Mouse (Mus musculus) c-Kit-positive CD71-positive TER-119-negative erythroid progenitor cells, embryonic 14.5 days (primary cell): ENCODE results near the gene Mettl24.

Experiments
- DNase-seq: peaks from one replicate; pipeline ENCODE4 v3.0.0-alpha.2; 2013; ENCODE audit warnings: low read depth

Mettl24 gene

DNA sequence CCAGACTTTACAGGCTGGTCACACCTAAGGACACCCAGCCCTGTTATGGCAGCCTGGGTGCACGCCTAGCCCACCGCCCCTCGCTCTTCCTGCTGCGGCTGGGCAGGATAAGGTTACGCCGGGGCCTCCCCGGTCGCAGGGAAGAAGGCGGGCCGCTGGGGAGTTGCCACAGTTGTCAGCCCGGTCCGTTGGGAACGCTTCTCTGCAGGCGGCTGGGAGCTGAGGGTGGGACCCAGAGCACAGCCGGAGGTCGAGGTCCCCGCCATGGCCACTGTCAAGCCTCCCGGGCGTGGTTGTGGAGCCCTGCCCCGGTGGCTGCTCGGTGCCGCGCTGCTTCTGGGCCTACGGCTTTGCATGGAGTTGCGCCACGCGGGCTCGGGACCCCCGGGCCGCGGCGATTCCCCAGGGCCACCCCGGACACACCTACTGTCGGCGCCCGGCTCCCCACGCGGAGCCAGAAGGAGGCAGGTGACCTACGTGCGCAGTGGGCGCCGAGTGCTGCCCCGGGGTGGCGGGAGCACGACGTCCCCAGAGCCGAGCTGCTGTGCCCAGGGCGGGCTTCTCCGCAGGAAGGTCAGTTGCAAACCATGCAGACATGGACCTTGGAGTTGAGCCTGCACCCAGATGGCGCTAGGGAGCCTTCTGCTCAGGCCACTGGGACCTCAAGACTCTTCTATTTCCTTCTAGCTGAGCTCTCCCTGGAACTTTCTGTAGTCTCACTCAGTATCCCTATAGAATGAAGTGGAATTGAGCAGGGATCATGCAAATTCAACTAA lies at the start of gene Mettl24:
Gene Mettl24 (plus strand): TSS at position 191 of the 776 bp plus-strand sequence.
- no peak for DNase-seq

DNA sequence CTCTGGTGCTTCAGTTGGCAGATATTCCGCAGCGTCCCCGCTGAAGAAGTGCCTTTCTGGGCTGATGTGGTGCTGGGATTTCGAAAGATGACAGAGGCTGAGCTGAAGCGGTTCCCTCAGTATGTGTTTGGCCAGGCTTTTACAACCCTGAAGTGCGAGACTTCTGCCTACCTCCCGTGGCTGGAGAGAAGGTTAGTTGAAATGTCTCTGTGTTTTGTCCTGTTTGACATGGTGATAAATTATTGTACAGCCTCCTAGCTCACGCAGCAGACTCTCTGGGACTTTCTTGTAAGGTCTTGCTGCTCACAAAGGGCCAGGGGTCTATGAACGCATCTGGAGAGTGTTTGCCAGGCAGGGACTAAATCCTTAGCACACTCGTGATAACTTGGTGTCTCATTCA lies 45.8 kb upstream of the Mettl24 start:
- no peak for DNase-seq

DNA sequence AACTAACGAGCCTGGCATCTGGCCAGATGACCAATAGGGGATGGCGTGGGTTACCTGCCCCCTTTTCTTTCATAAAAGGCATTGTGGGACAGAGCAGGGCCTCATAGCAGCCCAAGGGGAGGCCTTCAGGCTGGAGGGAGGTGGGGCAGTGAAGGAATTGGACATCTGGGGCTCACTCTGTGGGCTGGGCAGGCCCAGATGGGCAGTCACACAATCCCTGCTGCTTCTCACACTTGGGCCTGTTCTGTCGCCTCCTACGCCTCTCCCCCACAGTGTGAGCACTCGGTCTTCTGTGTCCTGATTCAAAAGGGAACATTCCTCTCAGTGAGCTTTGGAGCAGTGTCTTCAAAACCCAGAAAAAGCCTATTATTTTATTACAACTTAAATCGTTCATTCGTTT lies 44.8 kb upstream of the Mettl24 start:
- no peak for DNase-seq

DNA sequence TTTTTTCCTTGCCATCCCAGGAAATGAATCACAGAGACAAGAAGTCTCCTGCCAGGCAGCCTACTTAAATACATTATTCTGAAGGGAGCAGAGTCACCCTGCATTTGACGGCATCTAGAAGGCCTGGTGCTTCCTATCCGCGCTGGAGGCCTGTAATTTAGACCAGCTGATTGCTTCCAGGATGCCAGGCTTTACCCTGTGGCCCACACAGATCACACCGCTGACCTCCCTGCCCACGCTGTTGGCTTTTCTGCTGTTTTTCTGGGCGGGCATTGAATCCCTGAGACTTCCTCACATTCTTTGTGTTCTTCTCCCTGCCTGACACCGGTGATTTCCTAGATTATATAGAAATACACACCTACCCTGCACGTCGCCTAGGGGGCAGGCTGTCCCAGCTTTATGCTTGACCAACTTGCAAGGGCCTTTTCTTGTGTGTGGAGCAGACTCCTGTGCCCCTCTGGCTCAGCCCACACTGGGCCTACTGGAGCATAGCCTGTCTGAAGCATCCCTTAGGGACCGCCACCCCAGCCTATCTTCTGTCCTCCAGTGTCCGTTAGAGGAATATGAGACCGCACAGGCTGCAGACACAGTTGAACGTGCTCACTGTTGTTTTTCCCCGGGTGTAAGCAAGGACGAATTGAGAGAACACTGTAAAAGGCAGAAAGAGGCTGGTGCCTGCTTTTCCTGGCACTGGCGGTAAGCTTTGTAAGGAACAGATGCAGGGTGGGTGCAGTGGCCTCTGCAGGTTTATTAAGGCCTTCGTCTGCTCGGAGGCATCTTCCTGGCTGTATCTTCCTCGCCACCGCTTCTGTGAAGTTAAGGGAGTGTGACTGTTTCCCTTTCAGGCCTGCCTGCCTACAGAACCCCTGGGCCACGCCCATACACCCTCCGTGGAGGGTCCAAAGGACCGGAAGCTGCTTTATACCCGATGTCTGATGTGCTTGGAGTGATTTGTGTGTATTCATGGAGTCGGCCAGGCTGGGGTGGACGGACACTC lies 44.0 kb upstream of the Mettl24 start:
- no peak for DNase-seq

DNA sequence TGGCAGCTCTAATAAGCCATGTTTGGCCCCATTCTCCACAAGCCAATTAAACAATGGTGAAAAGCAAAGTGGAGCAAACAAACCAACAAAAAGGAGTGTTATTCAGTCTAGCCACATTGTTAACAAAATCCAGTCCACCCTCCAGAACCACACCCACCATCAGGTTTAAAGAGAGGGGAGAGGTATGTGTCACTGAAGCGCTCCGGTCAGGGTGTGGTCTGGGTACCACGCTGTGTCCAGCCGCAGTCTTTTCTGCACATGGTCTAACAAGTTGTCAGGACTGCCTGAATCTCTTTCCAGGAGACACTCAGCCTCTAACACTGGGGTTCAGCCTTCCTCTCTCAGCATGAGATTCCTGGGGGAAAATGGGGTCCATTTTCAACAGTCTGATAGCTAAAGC lies 42.7 kb upstream of the Mettl24 start:
- DNase-seq, result no peak

DNA sequence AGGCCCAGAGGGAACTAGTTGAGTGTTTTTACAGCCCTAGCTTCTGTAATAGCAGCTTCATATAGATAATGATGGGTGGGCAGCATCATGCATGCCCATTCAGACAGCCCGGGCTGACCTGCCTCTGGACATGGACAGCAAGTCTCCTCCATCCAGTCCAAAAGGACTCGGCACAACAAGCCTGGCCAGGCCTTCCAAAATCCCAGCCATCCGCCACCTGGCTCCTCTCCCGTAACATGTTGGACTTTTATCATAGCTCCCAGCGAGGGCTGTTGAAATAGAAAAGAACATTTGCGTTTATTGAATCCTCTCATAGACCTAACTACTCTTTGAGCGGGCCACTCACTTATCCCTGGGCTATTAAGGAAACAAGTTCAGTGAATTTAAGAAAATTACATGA lies 41.2 kb upstream of the Mettl24 start:
- DNase-seq, result no peak

DNA sequence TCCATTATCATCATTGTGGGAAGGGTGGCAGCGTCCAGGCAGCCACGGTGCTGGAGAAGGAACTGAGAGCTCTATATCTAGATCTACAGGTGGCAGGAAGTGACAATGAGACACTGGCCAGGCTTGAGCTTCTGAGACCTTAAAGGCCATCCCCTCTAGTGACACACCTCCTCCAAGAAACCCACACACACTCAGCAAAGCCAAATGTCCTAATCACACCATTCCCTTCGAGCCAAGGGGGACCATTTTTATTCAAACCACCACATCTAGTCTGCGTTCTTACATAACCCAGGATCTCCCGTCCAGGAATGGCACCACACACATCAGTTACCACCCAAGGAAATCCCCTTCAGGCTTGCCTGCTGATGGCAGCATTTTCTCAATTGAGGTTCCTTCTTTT lies 40.0 kb upstream of the Mettl24 start:
- no peak for DNase-seq

DNA sequence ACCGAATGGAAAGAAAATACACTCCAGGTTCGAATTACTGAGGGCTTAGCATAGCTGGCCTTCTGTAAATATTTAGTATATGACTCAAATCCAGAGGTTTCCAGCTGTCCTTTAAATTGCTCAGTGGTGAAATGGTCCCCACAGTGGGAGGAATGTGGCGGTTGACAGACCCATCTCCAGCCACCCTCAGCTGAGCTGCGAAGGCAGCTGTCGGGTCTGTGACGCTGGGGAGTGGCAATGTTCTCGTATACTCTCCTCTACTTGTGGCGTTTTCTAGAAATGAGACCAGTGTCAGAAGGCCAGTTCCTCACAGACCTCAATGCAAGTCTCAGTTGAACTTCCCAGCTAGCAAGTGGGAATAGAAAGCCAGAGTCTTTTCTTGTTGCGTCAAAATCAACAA lies 38.6 kb upstream of the Mettl24 start:
- no peak for DNase-seq

DNA sequence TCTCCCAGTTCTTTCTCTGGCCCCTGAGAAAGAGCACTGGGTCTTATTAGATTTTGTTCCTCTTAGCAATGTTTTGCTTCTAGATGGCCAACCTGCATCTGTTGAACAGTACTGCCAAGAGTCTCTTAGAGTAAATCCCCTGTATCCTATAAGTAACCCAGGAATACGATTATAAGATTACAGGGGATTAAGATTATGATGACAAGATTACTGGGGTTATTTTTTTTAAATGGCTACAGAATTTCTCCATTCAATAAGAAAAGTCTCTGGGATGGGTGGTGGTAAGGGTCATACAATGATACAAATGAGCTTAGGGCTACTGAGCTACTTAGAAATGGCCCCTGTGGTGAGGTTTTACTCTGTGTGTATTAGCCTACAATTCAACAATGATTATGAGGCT lies 37.7 kb upstream of the Mettl24 start:
- DNase-seq, result no peak

DNA sequence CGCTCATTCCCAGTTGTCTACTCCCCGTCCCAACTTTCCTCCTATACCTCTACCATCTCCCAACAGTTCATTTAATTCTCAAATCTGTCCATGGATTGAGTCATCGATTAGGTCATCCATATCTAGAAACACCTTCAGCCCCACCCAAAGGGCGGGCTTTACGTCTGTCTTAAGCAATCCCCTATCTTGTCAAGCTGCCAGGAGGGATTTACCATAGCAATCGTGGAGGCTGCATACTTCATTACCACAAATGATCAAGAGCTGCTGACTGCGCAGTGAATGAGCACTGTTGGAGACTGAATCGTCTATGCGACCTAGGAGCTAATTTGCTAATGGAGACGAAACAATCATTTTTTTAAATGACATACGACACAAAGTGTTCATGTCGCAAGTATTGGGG lies 34.3 kb upstream of the Mettl24 start:
- no peak for DNase-seq

DNA sequence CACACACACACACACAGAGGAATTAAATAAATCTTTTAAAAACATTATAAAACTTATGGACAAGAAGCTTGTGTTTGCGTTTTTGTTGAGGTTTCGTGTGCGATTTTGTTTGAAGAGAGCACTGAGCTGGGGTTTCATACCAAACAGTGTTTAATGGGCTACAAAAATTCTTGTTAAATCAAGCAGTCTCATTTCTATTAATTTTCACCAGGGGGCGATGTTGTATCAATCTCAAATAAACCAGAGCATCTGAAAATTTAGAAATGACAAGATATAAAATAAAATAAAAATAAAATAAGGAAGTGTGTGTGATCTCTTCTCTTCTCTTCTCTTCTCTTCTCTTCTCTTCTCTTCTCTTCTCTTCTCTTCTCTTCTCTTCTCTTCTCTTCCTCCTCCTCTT lies 33.4 kb upstream of the Mettl24 start:
- DNase-seq, result peak; percentile 8

DNA sequence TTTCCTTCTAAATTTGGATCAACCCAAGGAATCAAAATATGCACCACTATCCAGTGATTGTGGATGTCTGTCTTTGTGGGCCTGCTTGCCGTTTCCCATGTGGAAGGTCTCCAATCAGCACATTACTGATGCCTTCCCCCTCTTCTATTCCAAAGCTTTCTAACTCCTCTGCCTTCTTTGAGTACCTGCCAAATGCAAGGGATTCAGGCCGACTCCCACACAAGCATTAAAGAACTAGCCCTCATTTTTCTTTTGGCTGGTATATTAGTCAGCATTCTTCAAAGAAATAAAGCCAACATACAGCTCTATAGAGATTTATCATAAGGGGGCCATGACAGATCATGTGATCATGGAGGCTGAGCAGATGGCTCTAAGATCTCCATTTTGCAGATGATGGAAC lies 31.4 kb upstream of the Mettl24 start:
- no peak for DNase-seq

DNA sequence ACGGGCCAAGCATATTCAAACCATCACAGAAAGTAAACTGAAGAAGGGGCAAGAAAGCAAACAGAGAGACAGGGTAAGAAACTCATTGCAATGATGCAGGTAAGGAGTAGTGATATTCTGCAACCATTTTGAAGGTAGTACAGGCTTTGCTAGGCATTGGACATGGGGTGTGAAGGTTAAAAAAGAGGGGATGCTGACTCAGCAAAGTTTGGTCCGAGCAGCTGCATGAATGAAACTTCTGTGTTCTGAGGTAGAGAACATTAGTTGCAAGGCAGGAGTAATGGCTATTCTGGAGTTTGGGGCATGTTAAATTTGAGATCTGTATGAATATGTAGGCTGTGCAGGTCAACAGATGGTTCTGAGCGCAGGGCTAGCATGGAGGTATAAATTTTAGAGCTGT lies 17.8 kb upstream of the Mettl24 start:
- DNase-seq, result no peak

DNA sequence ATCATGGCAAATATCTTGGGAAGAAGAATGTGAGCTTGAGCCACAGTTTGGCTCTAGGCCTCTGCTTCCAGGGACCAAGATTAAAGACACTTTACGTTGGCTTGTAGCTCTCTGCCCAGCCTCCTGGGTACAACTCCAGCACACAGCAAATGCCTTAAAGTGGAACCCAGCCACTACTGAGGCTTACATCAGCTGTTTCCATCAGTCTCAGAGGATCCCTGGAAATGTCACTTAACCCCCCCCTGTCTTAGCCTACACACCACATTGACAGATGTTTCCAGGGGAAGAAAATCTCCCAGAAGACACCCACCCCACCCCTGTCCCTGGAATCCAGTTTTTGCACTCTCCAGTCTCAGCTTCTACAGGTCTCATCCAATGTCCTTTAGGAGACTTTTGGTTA lies 16.1 kb upstream of the Mettl24 start:
- no peak for DNase-seq

DNA sequence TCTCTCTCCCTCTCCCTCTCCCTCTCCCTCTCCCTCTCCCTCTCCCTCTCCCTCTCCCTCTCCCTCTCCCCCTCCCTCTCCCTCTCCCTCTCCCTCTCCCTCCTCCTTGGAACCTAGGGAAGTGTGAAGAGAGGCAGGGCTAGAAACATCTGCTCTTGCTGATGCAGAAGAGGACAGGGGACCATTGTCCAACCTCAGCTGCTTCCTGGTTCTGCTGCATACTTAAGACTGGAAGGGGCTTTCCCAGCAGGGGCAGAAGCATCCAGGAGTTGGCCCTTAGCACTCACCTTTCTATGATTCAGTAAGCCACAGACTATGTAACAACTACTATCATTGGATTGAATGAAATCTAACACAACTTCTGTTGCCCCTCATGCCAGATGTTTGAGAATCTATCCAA lies 14.4 kb upstream of the Mettl24 start:
- no peak for DNase-seq

DNA sequence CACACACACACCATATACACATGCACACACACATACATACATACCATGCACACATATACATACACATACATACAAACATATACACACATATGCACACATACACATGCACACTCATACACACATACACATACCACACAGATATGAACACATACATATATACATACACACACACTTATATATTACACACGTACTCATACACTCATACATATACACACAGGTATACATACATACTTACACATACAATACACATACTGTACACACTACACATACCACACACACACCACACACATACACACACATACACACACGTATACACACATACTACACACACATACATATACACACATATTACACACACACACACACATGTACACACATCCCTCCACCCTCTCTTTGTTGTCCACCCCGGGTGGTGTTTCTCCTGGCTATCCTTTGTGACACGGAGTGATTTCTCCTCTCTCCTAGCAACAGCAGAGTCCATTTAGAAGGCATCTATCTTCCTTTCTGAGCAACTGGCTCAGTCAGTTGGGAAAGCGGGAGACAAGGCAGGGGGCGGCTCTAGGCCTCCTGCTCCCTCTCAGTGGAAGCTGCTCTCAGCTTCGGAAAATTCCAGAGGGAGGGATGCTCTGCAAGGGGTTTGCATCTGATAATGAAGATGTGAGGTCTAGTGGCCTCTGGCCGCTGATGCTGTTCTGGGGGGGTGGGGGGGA lies 10.3 kb upstream of the Mettl24 start:
- DNase-seq, result no peak

DNA sequence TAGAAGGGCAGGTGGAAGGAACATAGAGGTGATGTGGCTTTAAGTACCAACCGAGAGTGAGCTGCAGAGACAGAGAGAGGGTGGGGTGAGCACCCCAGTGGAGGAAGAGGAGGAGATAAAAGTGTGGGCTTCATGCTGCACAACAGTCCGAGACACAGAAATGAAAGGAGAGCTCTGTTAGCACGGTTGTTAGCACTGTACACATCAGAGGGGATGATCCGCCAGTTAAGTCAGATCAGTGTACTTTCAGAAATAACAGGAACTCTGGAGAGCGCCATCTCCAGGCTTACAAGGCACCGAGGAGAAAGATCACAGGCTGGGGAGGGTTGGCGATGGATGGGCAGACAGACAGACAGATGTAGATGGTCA lies 9.8 kb upstream of the Mettl24 start:
- DNase-seq, result no peak

DNA sequence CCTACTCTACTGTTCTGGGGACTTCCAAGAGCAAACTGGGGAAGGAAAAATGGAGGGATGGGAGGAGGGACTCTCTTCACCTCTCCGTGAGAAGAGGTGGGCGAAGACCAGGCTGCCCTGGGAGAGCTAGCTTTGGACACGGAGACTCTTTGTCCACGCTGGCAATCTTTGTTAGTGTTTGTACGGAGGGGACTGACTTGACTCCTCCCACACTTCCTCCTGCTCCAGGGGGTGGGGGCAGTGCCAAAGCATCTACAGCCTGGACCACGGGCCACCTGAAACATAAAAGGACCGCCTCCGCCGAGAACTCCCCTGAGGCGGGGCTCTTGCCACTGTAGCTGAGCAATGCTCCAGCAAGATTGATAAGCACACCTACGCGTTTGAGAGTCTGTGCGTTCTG lies 8.9 kb upstream of the Mettl24 start:
- no peak for DNase-seq

DNA sequence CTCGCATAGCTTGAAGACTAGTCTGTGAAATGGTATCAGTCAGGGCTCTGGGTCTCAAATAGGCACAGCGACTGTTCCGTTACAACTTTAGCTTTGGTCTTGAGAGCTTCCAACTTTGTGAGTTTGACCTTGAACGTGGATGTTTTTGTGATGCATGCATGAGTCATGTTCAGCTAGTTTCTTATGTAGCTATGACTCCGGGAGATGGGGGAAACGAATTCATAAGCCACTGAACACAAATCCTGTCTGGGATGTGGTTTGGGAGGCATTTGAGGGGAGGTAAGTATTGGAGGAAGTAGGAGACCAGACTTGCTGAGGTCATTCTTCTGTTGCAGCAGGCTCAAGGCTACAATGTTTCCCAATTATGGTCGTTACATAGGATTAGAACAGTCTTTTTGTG lies 7.2 kb upstream of the Mettl24 start:
- DNase-seq, result no peak

DNA sequence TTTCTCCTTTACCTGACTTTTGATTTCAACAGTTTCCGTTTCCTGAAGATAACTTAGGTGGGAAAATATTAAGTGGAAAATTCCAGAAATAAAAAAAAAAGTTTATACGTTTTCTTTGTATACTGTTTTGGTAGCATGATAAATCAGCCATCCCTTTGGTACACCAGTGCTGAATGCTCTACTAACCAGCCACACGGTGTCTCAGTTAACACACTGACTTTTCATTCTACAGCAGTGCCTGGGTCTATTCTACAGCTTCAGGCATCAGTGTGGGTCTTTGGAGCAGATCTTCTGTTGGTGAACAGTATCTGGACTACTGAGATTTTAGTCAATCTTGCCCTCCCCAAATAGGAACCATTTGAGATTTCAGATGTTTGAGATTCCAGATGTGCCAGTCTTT lies 4.6 kb upstream of the Mettl24 start:
- no peak for DNase-seq

DNA sequence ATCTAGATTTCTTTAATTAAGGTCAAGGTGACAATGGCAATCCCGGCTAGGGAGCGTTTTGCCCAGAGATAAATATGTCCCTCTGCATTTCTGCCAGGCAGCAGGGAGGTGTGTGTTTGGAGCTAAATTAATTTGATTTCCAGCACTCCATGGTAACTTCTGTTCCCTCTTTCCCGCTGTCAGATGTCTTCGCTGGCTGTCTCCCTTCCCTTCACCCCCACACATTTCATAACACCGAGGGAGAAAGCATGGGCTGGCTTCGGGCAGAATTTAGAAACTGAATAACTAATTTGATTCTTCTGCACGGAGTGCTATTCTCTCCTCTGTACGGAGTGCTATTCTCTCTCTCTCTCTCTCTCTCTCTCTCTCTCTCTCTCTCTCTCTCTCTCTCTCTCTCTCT lies 612 bp upstream of the Mettl24 start:
- DNase-seq, result no peak

DNA sequence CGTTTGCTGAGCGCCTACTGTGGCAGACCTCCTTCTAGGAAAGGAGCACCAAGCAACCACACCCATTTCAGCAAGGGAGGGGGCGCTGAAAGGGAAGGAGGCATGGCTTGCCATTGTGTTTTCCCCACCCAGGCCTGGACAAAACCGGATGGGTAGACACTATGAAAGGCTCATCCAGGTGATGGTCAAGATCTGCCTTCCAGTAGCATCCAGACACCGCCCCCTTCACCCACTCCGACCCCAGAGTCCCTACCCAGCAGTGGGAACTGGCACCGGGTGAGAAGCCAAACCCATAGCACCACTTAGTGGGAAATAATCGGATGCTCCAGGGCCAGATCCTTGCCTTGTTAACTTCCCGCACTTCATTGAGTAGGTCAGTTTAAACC lies 779 bp downstream of the Mettl24 start:
- DNase-seq, result no peak

DNA sequence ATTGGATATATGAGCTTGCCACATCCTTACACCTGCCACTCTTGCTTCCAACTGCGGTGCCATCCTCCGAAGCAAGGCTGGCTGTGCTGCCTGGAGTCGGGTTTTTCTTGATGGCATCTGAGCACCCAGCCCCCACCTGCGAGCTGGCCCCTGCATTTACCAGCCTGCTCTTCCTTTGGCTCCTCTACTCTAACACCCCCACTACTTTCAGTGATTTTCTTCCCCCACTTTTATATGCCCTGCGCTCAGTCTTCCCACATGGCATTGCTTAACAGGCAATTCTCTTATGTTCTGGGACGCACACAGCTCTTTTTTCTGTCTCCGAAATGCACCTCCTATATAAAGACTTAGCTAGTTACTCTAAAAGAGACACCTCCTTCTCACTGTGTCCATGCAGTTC lies 1.2 kb downstream of the Mettl24 start:
- DNase-seq, result no peak
